Mouse (Mus musculus): ENCODE data around the gene Nbeal1. TPM values are rescaled to one million over a fixed set of nuclear protein-coding genes. Genes with fewer than 3 reads are reported as not detected.

Gene Nbeal1
- 7.9 and 9.5 TPM in 2 replicates for polyA plus RNA-seq (2014; fragmentation: Nextera tagmentation; extraction: Ambion mirVana)

- H3K27me3 ChIP-seq (ENCODE audit: control insufficient read depth, insufficient read depth, low read length): no peaks in the 10 kb centered on the region
- WGBS: under 1% methylated on average over 73 of the region's 74 CpGs
- ATAC-seq (replicated peaks; ENCODE audit: low FRiP score): peak; percentile 99
- peak within 1 kb of the TSS; percentile 81 for H3K27ac ChIP-seq (ENCODE audit: low read depth, low read length)
- peak within 1 kb of the TSS; percentile 80 for H3K9ac ChIP-seq (ENCODE audit: low read length)
- H3K4me2 ChIP-seq (ENCODE audit: low read depth, low read length, severe bottlenecking): peak within 1 kb of the TSS; percentile 62
- H3K4me3 ChIP-seq (ENCODE audit: low read depth, low read length): peak within 1 kb of the TSS; percentile 72
- H3K9me3 ChIP-seq (ENCODE audit: control insufficient read depth, low read length): no peaks in the 10 kb centered on the region
- peak; percentile 100 for DNase-seq (ENCODE audit: low spot score)
- H3K4me1 ChIP-seq (replicated peaks; ENCODE audit: control insufficient read depth, insufficient read depth, low read length): 0 out of 2 replicates have a peak, but pooled peaks cover 2% of the 10 kb centered on the region
- H3K36me3 ChIP-seq (ENCODE audit: control insufficient read depth, insufficient read depth, low read length): no peaks in the 10 kb centered on the region
Observed at GRCm38 (mm10) chr1:60179932-60180783, at the start of gene Nbeal1. Gene Nbeal1 (plus strand): TSS chr1:60180599.

DNA sequence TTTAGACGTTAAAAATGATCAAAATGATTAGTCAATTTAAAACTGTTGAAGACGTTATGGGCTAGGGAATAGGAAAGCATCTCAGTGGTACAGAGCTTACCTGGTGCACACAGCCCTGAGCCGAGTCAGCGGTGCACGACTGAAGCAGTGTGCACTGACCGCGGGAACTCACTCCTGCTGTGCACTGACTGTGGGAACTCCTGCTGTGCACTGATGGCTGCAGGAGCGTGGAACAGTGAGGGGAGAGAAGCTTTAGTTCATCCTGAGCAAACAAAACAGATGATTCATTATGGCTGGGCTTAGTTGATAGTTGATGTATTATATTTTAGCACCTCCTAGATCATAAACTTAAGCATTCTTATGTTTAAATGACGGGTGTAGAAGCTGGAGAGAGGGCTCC lies 43.1 kb upstream of the Nbeal1 start:
- 43% methylated on average over 9 of the region's 9 CpGs for WGBS
- Histone ChIP-seq H3K27ac (ENCODE audit: low read depth, low read length) (no peak overlapping the region), H3K4me1 (replicated peaks; ENCODE audit: control insufficient read depth, insufficient read depth, low read length) (no peaks in the 10 kb centered on the region), H3K4me2 (ENCODE audit: low read depth, low read length, severe bottlenecking) (no peak overlapping the region), H3K27me3 (ENCODE audit: control insufficient read depth, insufficient read depth, low read length) (no peaks in the 10 kb centered on the region), H3K36me3 (ENCODE audit: control insufficient read depth, insufficient read depth, low read length) (no peaks in the 10 kb centered on the region), H3K9ac (ENCODE audit: low read length) (no peak overlapping the region), H3K4me3 (ENCODE audit: low read depth, low read length) (no peak overlapping the region), H3K9me3 (ENCODE audit: control insufficient read depth, low read length) (no peaks in the 10 kb centered on the region)
- DNase-seq (ENCODE audit: low spot score) (no peak), ATAC-seq (replicated peaks; ENCODE audit: low FRiP score) (no peak)

GRCm38 (mm10) chr1:60152700-60153099 lies 27.7 kb upstream of the Nbeal1 start:
- H3K9ac ChIP-seq (ENCODE audit: low read length): no peak overlapping the region
- peak; percentile 50 for DNase-seq (ENCODE audit: low spot score)

GRCm38 (mm10) chr1:60156651-60157050 lies 23.7 kb upstream of the Nbeal1 start:
- no peaks in the 10 kb centered on the region for H3K4me1 ChIP-seq (replicated peaks; ENCODE audit: control insufficient read depth, insufficient read depth, low read length)
- no peak overlapping the region for H3K4me2 ChIP-seq (ENCODE audit: low read depth, low read length, severe bottlenecking)
- no peak overlapping the region for H3K4me3 ChIP-seq (ENCODE audit: low read depth, low read length)
- no peak for ATAC-seq (replicated peaks; ENCODE audit: low FRiP score)
- no peak overlapping the region for H3K27ac ChIP-seq (ENCODE audit: low read depth, low read length)
- DNase-seq (ENCODE audit: low spot score): no peak
- no peaks in the 10 kb centered on the region for H3K9me3 ChIP-seq (ENCODE audit: control insufficient read depth, low read length)
- H3K36me3 ChIP-seq (ENCODE audit: control insufficient read depth, insufficient read depth, low read length): no peaks in the 10 kb centered on the region
- 88% methylated on average over 7 of the region's 7 CpGs for WGBS
- H3K27me3 ChIP-seq (ENCODE audit: control insufficient read depth, insufficient read depth, low read length): no peaks in the 10 kb centered on the region
- no peak overlapping the region for H3K9ac ChIP-seq (ENCODE audit: low read length)

More at GRCm38 (mm10) chr1:60152700-60153099, 27.7 kb upstream of the Nbeal1 start:
- H3K36me3 ChIP-seq (ENCODE audit: control insufficient read depth, insufficient read depth, low read length): no peaks in the 10 kb centered on the region
- H3K4me1 ChIP-seq (replicated peaks; ENCODE audit: control insufficient read depth, insufficient read depth, low read length): no peaks in the 10 kb centered on the region
- no peak for ATAC-seq (replicated peaks; ENCODE audit: low FRiP score)
- H3K4me3 ChIP-seq (ENCODE audit: low read depth, low read length): no peak overlapping the region
- no peaks in the 10 kb centered on the region for H3K27me3 ChIP-seq (ENCODE audit: control insufficient read depth, insufficient read depth, low read length)
- H3K4me2 ChIP-seq (ENCODE audit: low read depth, low read length, severe bottlenecking): no peak overlapping the region
- no peak overlapping the region for H3K27ac ChIP-seq (ENCODE audit: low read depth, low read length)
- 69% methylated on average over 5 of the region's 5 CpGs for WGBS
- no peaks in the 10 kb centered on the region for H3K9me3 ChIP-seq (ENCODE audit: control insufficient read depth, low read length)

- 65% methylated on average over 3 of the region's 3 CpGs for WGBS
- DNase-seq (ENCODE audit: low spot score) (no peak), ATAC-seq (replicated peaks; ENCODE audit: low FRiP score) (no peak)
- no peak overlapping the region for H3K27ac ChIP-seq (ENCODE audit: low read depth, low read length)
- H3K36me3 ChIP-seq (ENCODE audit: control insufficient read depth, insufficient read depth, low read length): no peaks in the 10 kb centered on the region
- H3K4me1 ChIP-seq (replicated peaks; ENCODE audit: control insufficient read depth, insufficient read depth, low read length): no peaks in the 10 kb centered on the region
- no peaks in the 10 kb centered on the region for H3K27me3 ChIP-seq (ENCODE audit: control insufficient read depth, insufficient read depth, low read length)
- no peak overlapping the region for H3K4me3 ChIP-seq (ENCODE audit: low read depth, low read length)
- no peak overlapping the region for H3K4me2 ChIP-seq (ENCODE audit: low read depth, low read length, severe bottlenecking)
- H3K9me3 ChIP-seq (ENCODE audit: control insufficient read depth, low read length): no peaks in the 10 kb centered on the region
- H3K9ac ChIP-seq (ENCODE audit: low read length): no peak overlapping the region
Observed at GRCm38 (mm10) chr1:60158411-60158810, 22.0 kb upstream of the Nbeal1 start.

- ATAC-seq (replicated peaks; ENCODE audit: low FRiP score): no peak
- 93% methylated on average over 3 of the region's 3 CpGs for WGBS
- Histone ChIP-seq H3K4me3 (ENCODE audit: low read depth, low read length) (no peak overlapping the region), H3K4me2 (ENCODE audit: low read depth, low read length, severe bottlenecking) (no peak overlapping the region), H3K9ac (ENCODE audit: low read length) (no peak overlapping the region), H3K27ac (ENCODE audit: low read depth, low read length) (no peak overlapping the region), H3K27me3 (ENCODE audit: control insufficient read depth, insufficient read depth, low read length) (no peaks in the 10 kb centered on the region), H3K4me1 (replicated peaks; ENCODE audit: control insufficient read depth, insufficient read depth, low read length) (no peaks in the 10 kb centered on the region), H3K9me3 (ENCODE audit: control insufficient read depth, low read length) (no peaks in the 10 kb centered on the region), H3K36me3 (ENCODE audit: control insufficient read depth, insufficient read depth, low read length) (no peaks in the 10 kb centered on the region)
- no peak for DNase-seq (ENCODE audit: low spot score)
Observed at GRCm38 (mm10) chr1:60163676-60164075, 16.7 kb upstream of the Nbeal1 start.

DNA sequence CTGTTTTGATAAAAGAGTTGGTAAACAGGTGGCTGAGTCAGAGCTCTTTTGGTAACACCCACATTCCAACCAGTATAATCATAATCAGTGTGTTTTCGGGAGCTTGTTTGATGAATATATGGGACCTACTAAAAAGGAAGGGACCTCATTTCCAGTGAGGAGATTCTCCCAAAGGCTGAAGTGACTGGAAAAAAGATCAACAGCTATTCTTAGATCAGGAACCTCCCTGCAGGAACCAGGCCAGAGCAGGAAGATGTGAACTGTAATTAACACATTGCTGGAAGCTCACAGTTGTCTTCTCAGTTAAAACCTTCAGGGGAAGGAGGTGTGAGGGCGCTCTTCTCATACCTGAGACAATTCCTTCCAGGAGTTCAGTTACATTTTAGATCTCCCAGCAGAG lies 10.8 kb upstream of the Nbeal1 start:
- 80% methylated on average over 2 of the region's 2 CpGs for whole genome bisulfite sequencing
- ATAC-seq (replicated peaks; ENCODE audit: low FRiP score): no peak
- no peaks in the 10 kb centered on the region for H3K36me3 ChIP-seq (ENCODE audit: control insufficient read depth, insufficient read depth, low read length)
- no peak overlapping the region for H3K4me3 ChIP-seq (ENCODE audit: low read depth, low read length)
- no peaks in the 10 kb centered on the region for H3K4me1 ChIP-seq (replicated peaks; ENCODE audit: control insufficient read depth, insufficient read depth, low read length)
- no peaks in the 10 kb centered on the region for H3K9me3 ChIP-seq (ENCODE audit: control insufficient read depth, low read length)
- no peaks in the 10 kb centered on the region for H3K27me3 ChIP-seq (ENCODE audit: control insufficient read depth, insufficient read depth, low read length)
- no peak overlapping the region for H3K4me2 ChIP-seq (ENCODE audit: low read depth, low read length, severe bottlenecking)
- no peak overlapping the region for H3K27ac ChIP-seq (ENCODE audit: low read depth, low read length)
- no peak overlapping the region for H3K9ac ChIP-seq (ENCODE audit: low read length)
- DNase-seq (ENCODE audit: low spot score): no peak

GRCm38 (mm10) chr1:60170251-60170650 lies 10.1 kb upstream of the Nbeal1 start:
- no peak for ATAC-seq (replicated peaks; ENCODE audit: low FRiP score)
- H3K27me3 ChIP-seq (ENCODE audit: control insufficient read depth, insufficient read depth, low read length): no peaks in the 10 kb centered on the region
- no peaks in the 10 kb centered on the region for H3K9me3 ChIP-seq (ENCODE audit: control insufficient read depth, low read length)
- H3K9ac ChIP-seq (ENCODE audit: low read length): no peak overlapping the region
- no peak overlapping the region for H3K4me3 ChIP-seq (ENCODE audit: low read depth, low read length)
- H3K4me1 ChIP-seq (replicated peaks; ENCODE audit: control insufficient read depth, insufficient read depth, low read length): no peaks in the 10 kb centered on the region
- no peak for DNase-seq (ENCODE audit: low spot score)
- H3K36me3 ChIP-seq (ENCODE audit: control insufficient read depth, insufficient read depth, low read length): no peaks in the 10 kb centered on the region
- 78% methylated on average over 2 of the region's 2 CpGs for WGBS
- no peak overlapping the region for H3K4me2 ChIP-seq (ENCODE audit: low read depth, low read length, severe bottlenecking)
- H3K27ac ChIP-seq (ENCODE audit: low read depth, low read length): no peak overlapping the region

DNA sequence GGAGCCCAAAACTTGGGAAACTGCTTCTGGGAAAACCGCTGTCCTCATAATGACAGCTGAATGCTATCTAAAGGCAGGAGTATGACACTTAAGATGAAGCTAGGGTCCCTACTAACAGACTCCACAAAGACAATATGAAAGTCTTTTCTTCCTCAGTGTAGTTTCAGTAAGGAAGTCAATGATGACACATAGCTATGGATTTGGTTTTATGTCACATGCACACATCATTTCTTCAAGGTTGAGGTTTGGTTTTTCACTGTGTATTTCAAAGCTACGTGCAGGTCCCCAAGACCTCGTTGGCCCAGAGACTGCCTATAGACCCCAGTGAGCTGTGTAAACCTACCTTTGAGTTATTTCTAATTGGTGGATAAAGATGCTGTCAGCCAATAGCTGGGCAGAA lies 7.3 kb upstream of the Nbeal1 start:
- Histone ChIP-seq H3K4me1 (replicated peaks; ENCODE audit: control insufficient read depth, insufficient read depth, low read length) (no peaks in the 10 kb centered on the region), H3K36me3 (ENCODE audit: control insufficient read depth, insufficient read depth, low read length) (no peaks in the 10 kb centered on the region), H3K9ac (ENCODE audit: low read length) (no peak overlapping the region), H3K4me2 (ENCODE audit: low read depth, low read length, severe bottlenecking) (no peak overlapping the region), H3K27me3 (ENCODE audit: control insufficient read depth, insufficient read depth, low read length) (no peaks in the 10 kb centered on the region), H3K9me3 (ENCODE audit: control insufficient read depth, low read length) (no peaks in the 10 kb centered on the region), H3K27ac (ENCODE audit: low read depth, low read length) (no peak overlapping the region), H3K4me3 (ENCODE audit: low read depth, low read length) (no peak overlapping the region)
- DNase-seq (ENCODE audit: low spot score): no peak
- ATAC-seq (replicated peaks; ENCODE audit: low FRiP score): no peak
- WGBS: 88% methylated on average over 3 of the region's 3 CpGs

Measured in forebrain, embryonic 11.5 days (tissue).